Mouse (Mus musculus) liver, embryonic 16.5 days (tissue): ENCODE measurements around the gene Nhsl2. TPM values are rescaled to one million over a fixed set of nuclear protein-coding genes. Genes with fewer than 3 reads are reported as not detected.
A peak's percentile ranks its signal among the peaks of the same experiment; 100 is the strongest.

ENCODE experiments used
- ATAC-seq: fragments of 200-750 bp; cut with Nextera tagmentation; 2 replicates; pipeline ENCODE4 v1.8.0; 2017; ENCODE audit warnings: low read depth, mild to moderate bottlenecking, moderate number of reproducible peaks, moderate library complexity
- H3K27ac ChIP-seq: fragments of 300-500 bp; sonication (generic); 2 replicates; pipeline ENCODE4 v1.5.1; 2014; ENCODE audit warnings: mild to moderate bottlenecking, low read length
- H3K27me3 ChIP-seq: fragments of 300-500 bp; sonication (generic); 2 replicates; pipeline ENCODE4 v1.6.1; 2014; ENCODE audit warnings: low read depth, low read length, mixed read lengths; ENCODE audit not compliant: control insufficient read depth, insufficient read depth
- H3K36me3 ChIP-seq: fragments of 300-500 bp; sonication (generic); 2 replicates; pipeline ENCODE4 v1.6.1; 2014; ENCODE audit warnings: mild to moderate bottlenecking; ENCODE audit not compliant: control insufficient read depth, insufficient read depth
- H3K4me1 ChIP-seq: fragments of 300-500 bp; sonication (generic); 2 replicates; pipeline ENCODE4 v1.6.1; 2014; ENCODE audit warnings: low read depth, low read length, mixed read lengths; ENCODE audit not compliant: control insufficient read depth
- H3K4me2 ChIP-seq: fragments of 300-500 bp; sonication (generic); 2 replicates; pipeline ENCODE4 v1.6.1; 2014; ENCODE audit warnings: low read depth, low read length, mixed read lengths
- H3K4me3 ChIP-seq: fragments of 300-500 bp; sonication (generic); 2 replicates; pipeline ENCODE4 v1.5.1; 2014; ENCODE audit warnings: low read depth, mild to moderate bottlenecking, low read length
- H3K9ac ChIP-seq: fragments of 300-500 bp; sonication (generic); 2 replicates; pipeline ENCODE4 v1.6.1; 2014; ENCODE audit warnings: low read depth, low read length
- H3K9me3 ChIP-seq: fragments of 300-500 bp; sonication (generic); replicated peaks from 2 replicates; pipeline ENCODE4 v1.6.1; 2016; ENCODE audit warnings: low read length; ENCODE audit not compliant: control insufficient read depth
- WGBS: fragments of 180-500 bp; shearing (Covaris S2); extraction: QIAGEN DNeasy Blood & Tissue Kit; methylation state at CpG from one replicate; pipeline ENCODE4 v1.1.7; 2014; ENCODE audit not compliant: insufficient replicate concordance; 5-methylcytosine and 5-hydroxymethylcytosine counted together
- polyA plus RNA-seq: library from polyadenylated mRNA; unstranded; fragments of >200 nt; fragmentation: Nextera tagmentation; extraction: Ambion mirVana; gene quantifications from 2 replicates; pipeline ENCODE4 v1.2.1, GENCODE M21; 2015

Gene Nhsl2
- polyA plus RNA-seq, 1 experiment from 2014 or later = 1.7 TPM

DNA sequence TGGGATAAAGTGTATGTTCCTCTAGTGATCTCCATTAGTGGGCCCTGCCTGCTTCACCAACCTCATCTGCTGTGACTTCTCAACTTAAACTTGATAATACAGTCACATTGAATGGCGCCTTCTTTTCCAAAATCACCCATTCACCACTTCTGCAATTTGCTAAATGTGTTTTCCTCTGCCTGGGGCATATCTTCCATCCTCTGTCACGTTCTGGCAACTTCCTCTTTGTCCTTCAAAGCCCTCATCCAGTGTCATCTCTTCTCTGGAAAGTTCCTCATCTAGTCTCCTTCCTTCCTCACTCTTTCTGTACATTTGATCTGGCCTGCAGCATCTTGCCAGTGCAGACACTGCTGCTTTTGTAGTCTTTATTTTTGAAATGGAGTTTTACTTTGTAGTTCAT, 158.8 kb downstream of the Nhsl2 start:
- no peak for ATAC-seq

GRCm38 (mm10) chrX:102017213-102017923, 168.2 kb downstream of the Nhsl2 start:
- H3K27ac ChIP-seq = no peak overlapping the region
- no peaks in the 10 kb centered on the region; the same call in 1 of the 2 replicates for H3K27me3 ChIP-seq
- H3K9me3 ChIP-seq = no peaks in the 10 kb centered on the region
- H3K4me2 ChIP-seq = no peak overlapping the region
- H3K9ac ChIP-seq = no peak overlapping the region
- no peaks in the 10 kb centered on the region for H3K36me3 ChIP-seq
- WGBS = 24% methylated on average over 9 of the region's 9 CpGs
- no peaks in the 10 kb centered on the region for H3K4me1 ChIP-seq
- ATAC-seq = 0 out of 2 replicates have a peak, but pooled peaks have one; percentile 39
- no peak overlapping the region for H3K4me3 ChIP-seq

More for the DNA sequence above, 158.8 kb downstream of the Nhsl2 start:
- 11% methylated on average over 2 of the region's 2 CpGs for WGBS
- H3K27me3 ChIP-seq = peaks cover 21% of the 10 kb centered on the region
- H3K4me2 ChIP-seq = no peak overlapping the region
- H3K27ac ChIP-seq = no peak overlapping the region
- H3K9ac ChIP-seq = no peak overlapping the region
- H3K4me1 ChIP-seq = no peaks in the 10 kb centered on the region
- no peaks in the 10 kb centered on the region for H3K36me3 ChIP-seq
- H3K4me3 ChIP-seq = no peak overlapping the region
- H3K9me3 ChIP-seq = no peaks in the 10 kb centered on the region

GRCm38 (mm10) chrX:102018890-102019289, 169.7 kb downstream of the Nhsl2 start:
- H3K4me2 ChIP-seq = no peak overlapping the region
- H3K27ac ChIP-seq = no peak overlapping the region
- H3K4me1 ChIP-seq = no peaks in the 10 kb centered on the region
- no peak overlapping the region for H3K9ac ChIP-seq
- H3K27me3 ChIP-seq = no peaks in the 10 kb centered on the region; the same call in 1 of the 2 replicates
- no peak for ATAC-seq
- no peaks in the 10 kb centered on the region for H3K9me3 ChIP-seq
- 41% methylated on average over 3 of the region's 3 CpGs for WGBS
- no peak overlapping the region for H3K4me3 ChIP-seq
- H3K36me3 ChIP-seq = no peaks in the 10 kb centered on the region

- no peak overlapping the region for H3K4me3 ChIP-seq
- no peak overlapping the region for H3K27ac ChIP-seq
Observed at GRCm38 (mm10) chrX:102019471-102020240, 170.5 kb downstream of the Nhsl2 start.

GRCm38 (mm10) chrX:102024976-102025375, 175.8 kb downstream of the Nhsl2 start:
- no peak for ATAC-seq
- no peaks in the 10 kb centered on the region for H3K9me3 ChIP-seq
- no peaks in the 10 kb centered on the region; the same call in 1 of the 2 replicates for H3K27me3 ChIP-seq
- no peak overlapping the region for H3K27ac ChIP-seq
- H3K36me3 ChIP-seq = no peaks in the 10 kb centered on the region
- no peaks in the 10 kb centered on the region for H3K4me1 ChIP-seq
- no peak overlapping the region for H3K4me3 ChIP-seq
- H3K4me2 ChIP-seq = no peak overlapping the region
- H3K9ac ChIP-seq = no peak overlapping the region
- 29% methylated on average over 3 of the region's 3 CpGs for WGBS

More at GRCm38 (mm10) chrX:102019471-102020240, 170.5 kb downstream of the Nhsl2 start:
- no peaks in the 10 kb centered on the region; the same call in 1 of the 2 replicates for H3K27me3 ChIP-seq
- no peaks in the 10 kb centered on the region for H3K4me1 ChIP-seq
- no peaks in the 10 kb centered on the region for H3K9me3 ChIP-seq
- H3K36me3 ChIP-seq = no peaks in the 10 kb centered on the region
- no peak overlapping the region for H3K9ac ChIP-seq
- no peak for ATAC-seq
- no peak overlapping the region for H3K4me2 ChIP-seq
- WGBS = 60% methylated on average over 7 of the region's 7 CpGs

- no peaks in the 10 kb centered on the region; the same call in none of the 2 replicates for H3K4me1 ChIP-seq
- WGBS = 38% methylated on average over 6 of the region's 6 CpGs
- ATAC-seq = peak; percentile 35; the same call in 1 of the 2 replicates
- no peak overlapping the region for H3K9ac ChIP-seq
- H3K36me3 ChIP-seq = no peaks in the 10 kb centered on the region
- H3K27me3 ChIP-seq = no peaks in the 10 kb centered on the region
- no peak overlapping the region for H3K4me2 ChIP-seq
- no peak overlapping the region for H3K27ac ChIP-seq
- H3K9me3 ChIP-seq = no peaks in the 10 kb centered on the region
- no peak overlapping the region for H3K4me3 ChIP-seq
Observed at GRCm38 (mm10) chrX:102031851-102032250, 182.7 kb downstream of the Nhsl2 start.

- no peak for ATAC-seq
Observed at GRCm38 (mm10) chrX:102032431-102032830, 183.2 kb downstream of the Nhsl2 start.

GRCm38 (mm10) chrX:102033566-102033965, 184.4 kb downstream of the Nhsl2 start:
- ATAC-seq = no peak
- Histone ChIP-seq H3K27ac (no peak overlapping the region), H3K9me3 (no peaks in the 10 kb centered on the region), H3K4me2 (no peak overlapping the region), H3K27me3 (no peaks in the 10 kb centered on the region), H3K4me1 (no peaks in the 10 kb centered on the region; the same call in none of the 2 replicates), H3K9ac (no peak overlapping the region), H3K36me3 (no peaks in the 10 kb centered on the region), H3K4me3 (no peak overlapping the region)
- WGBS = 27% methylated on average over 2 of the region's 2 CpGs

More at GRCm38 (mm10) chrX:102032431-102032830, 183.2 kb downstream of the Nhsl2 start:
- no peaks in the 10 kb centered on the region for H3K36me3 ChIP-seq
- no peak overlapping the region for H3K4me2 ChIP-seq
- H3K4me3 ChIP-seq = no peak overlapping the region
- no peak overlapping the region for H3K9ac ChIP-seq
- no peak overlapping the region for H3K27ac ChIP-seq
- WGBS = 69% methylated on average over 8 of the region's 8 CpGs
- no peaks in the 10 kb centered on the region; the same call in none of the 2 replicates for H3K4me1 ChIP-seq
- no peaks in the 10 kb centered on the region for H3K9me3 ChIP-seq
- H3K27me3 ChIP-seq = no peaks in the 10 kb centered on the region

- 30% methylated on average over 3 of the region's 3 CpGs for WGBS
- Histone ChIP-seq H3K4me2 (no peak overlapping the region), H3K9ac (no peak overlapping the region), H3K4me1 (no peaks in the 10 kb centered on the region; the same call in none of the 2 replicates), H3K36me3 (no peaks in the 10 kb centered on the region), H3K9me3 (no peaks in the 10 kb centered on the region), H3K27me3 (no peaks in the 10 kb centered on the region), H3K27ac (no peak overlapping the region), H3K4me3 (no peak overlapping the region)
- no peak for ATAC-seq
Observed at GRCm38 (mm10) chrX:102035671-102036070, 186.5 kb downstream of the Nhsl2 start.
